Mouse (Mus musculus) lung, postnatal 10 days (tissue): ENCODE data around the gene Hemgn.

Experiments
- DNase-seq: peaks from one replicate; pipeline ENCODE4 v3.0.0; 2021

Hemgn gene

GRCm38 (mm10) chr4:46411489-46411888 lies 1.8 kb downstream of the Hemgn start:
- no peak for DNase-seq

- no peak for DNase-seq
Observed at GRCm38 (mm10) chr4:46410677-46411076, 2.6 kb downstream of the Hemgn start.

GRCm38 (mm10) chr4:46406966-46407703 lies 6.2 kb downstream of the Hemgn start:
- DNase-seq, result no peak

GRCm38 (mm10) chr4:46404042-46404795 lies 9.1 kb downstream of the Hemgn start:
- DNase-seq, result no peak

- DNase-seq, result no peak
Observed at GRCm38 (mm10) chr4:46398839-46399238, 14.5 kb downstream of the Hemgn start.

- DNase-seq, result peak; percentile 10
Observed at GRCm38 (mm10) chr4:46395736-46396135, 17.6 kb downstream of the Hemgn start.

- DNase-seq, result no peak
Observed at GRCm38 (mm10) chr4:46394388-46394787, 18.9 kb downstream of the Hemgn start.

GRCm38 (mm10) chr4:46390390-46390970 lies 22.8 kb downstream of the Hemgn start:
- peak; percentile 92 for DNase-seq

GRCm38 (mm10) chr4:46389612-46390341 lies 23.5 kb downstream of the Hemgn start:
- DNase-seq, result peak; percentile 34

GRCm38 (mm10) chr4:46389013-46389611 lies 24.2 kb downstream of the Hemgn start, which contains the start of gene Trmo:
TSS of gene Trmo (minus strand) at chr4:46389437.
- DNase-seq, result peak; percentile 96

GRCm38 (mm10) chr4:46388556-46388955 lies 24.8 kb downstream of the Hemgn start:
- no peak for DNase-seq

GRCm38 (mm10) chr4:46374869-46375368 lies 38.4 kb downstream of the Hemgn start:
- DNase-seq, result peak; percentile 91

GRCm38 (mm10) chr4:46374455-46374854 lies 38.9 kb downstream of the Hemgn start:
- DNase-seq, result peak; percentile 41

- peak; percentile 79 for DNase-seq
Observed at GRCm38 (mm10) chr4:46371030-46371429, 42.3 kb downstream of the Hemgn start.

GRCm38 (mm10) chr4:46370406-46370805 lies 42.9 kb downstream of the Hemgn start:
- DNase-seq, result peak; percentile 17

GRCm38 (mm10) chr4:46369070-46369469 lies 44.2 kb downstream of the Hemgn start:
- no peak for DNase-seq

GRCm38 (mm10) chr4:46367487-46367959 lies 45.8 kb downstream of the Hemgn start:
- no peak for DNase-seq

- no peak for DNase-seq
Observed at GRCm38 (mm10) chr4:46364360-46364759, 48.9 kb downstream of the Hemgn start.

- DNase-seq, result no peak
Observed at GRCm38 (mm10) chr4:46361258-46361657, 52.0 kb downstream of the Hemgn start.

GRCm38 (mm10) chr4:46359539-46360253 lies 53.6 kb downstream of the Hemgn start:
- DNase-seq, result no peak

GRCm38 (mm10) chr4:46356351-46357133 lies 56.8 kb downstream of the Hemgn start:
- peak; percentile 71 for DNase-seq
